Mouse (Mus musculus) heart, postnatal 0 days (tissue): Measurements from ENCODE around the gene Bak1. TPM values are rescaled to one million over a fixed set of nuclear protein-coding genes. Genes with fewer than 3 reads are reported as not detected.

Experiments
- ATAC-seq: fragments of 200-750 bp; cut with Nextera tagmentation; 2 replicates; pipeline ENCODE4 v1.8.0; 2017; ENCODE audit warnings: low read depth, moderate number of reproducible peaks, moderate library complexity; ENCODE audit not compliant: insufficient read depth
- DNase-seq: peaks from one replicate; pipeline ENCODE4 v3.0.0-alpha.2; 2016; ENCODE audit warnings: low spot score
- H3K27ac ChIP-seq: fragments of 300-500 bp; sonication (generic); 2 replicates; pipeline ENCODE4 v1.5.1; 2014; ENCODE audit warnings: low read depth, mild to moderate bottlenecking
- H3K27me3 ChIP-seq: fragments of 300-500 bp; sonication (generic); 2 replicates; pipeline ENCODE4 v1.6.1; 2014; ENCODE audit warnings: low read length, mixed read lengths; ENCODE audit not compliant: control insufficient read depth, insufficient read depth
- H3K36me3 ChIP-seq: fragments of 300-500 bp; sonication (generic); replicated peaks from 2 replicates; pipeline ENCODE4 v1.6.1; 2014; ENCODE audit warnings: low read length, mixed read lengths; ENCODE audit not compliant: control insufficient read depth, insufficient read depth
- H3K4me1 ChIP-seq: fragments of 300-500 bp; sonication (generic); 2 replicates; pipeline ENCODE4 v1.6.1; 2014; ENCODE audit warnings: antibody characterized with exemption; ENCODE audit not compliant: control insufficient read depth, insufficient read depth
- H3K4me2 ChIP-seq: fragments of 300-500 bp; sonication (generic); 2 replicates; pipeline ENCODE4 v1.6.1; 2014; ENCODE audit warnings: low read depth, mild to moderate bottlenecking, low read length, moderate library complexity
- H3K4me3 ChIP-seq: fragments of 300-500 bp; sonication (generic); 2 replicates; pipeline ENCODE4 v1.5.1; 2014; ENCODE audit warnings: low read depth, low read length
- H3K9ac ChIP-seq: fragments of 300-500 bp; sonication (generic); replicated peaks from 2 replicates; pipeline ENCODE4 v1.6.1; 2014; ENCODE audit warnings: low read depth, low read length, mixed read lengths
- H3K9me3 ChIP-seq: fragments of 300-500 bp; sonication (generic); replicated peaks from 2 replicates; pipeline ENCODE4 v1.6.1; 2016; ENCODE audit warnings: low read length; ENCODE audit not compliant: control insufficient read depth
- CTCF ChIP-seq: IDR thresholded peaks from 2 replicates; pipeline ENCODE4 v1.5.1; 2016; ENCODE audit warnings: antibody characterized with exemption, control low read depth, low read depth
- EP300 ChIP-seq: IDR thresholded peaks from 2 replicates; pipeline ENCODE4 v1.6.1; 2016; ENCODE audit warnings: antibody characterized with exemption, low read depth
- WGBS: fragments of 180-500 bp; shearing (Covaris S2); extraction: QIAGEN DNeasy Blood & Tissue Kit; methylation state at CpG from one replicate; pipeline ENCODE4 v1.1.7; 2014; 5-methylcytosine and 5-hydroxymethylcytosine counted together
- polyA plus RNA-seq: library from polyadenylated mRNA; unstranded; fragments of >200 nt; fragmentation: Nextera tagmentation; extraction: Ambion mirVana; gene quantifications from 2 replicates; pipeline ENCODE4 v1.2.1, GENCODE M21; 2015
- total RNA-seq: library from RNA; depleted of rRNA; stranded (reverse); fragments of >200 nt; gene quantifications from 2 replicates; pipeline ENCODE4 v1.2.3, GENCODE M21; 2014; ENCODE audit warnings: low replicate concordance

Bak1 gene
- total and polyA plus RNA-seq, 2 experiments from 2014 or later, result 4.5 to 82.4 TPM

DNA sequence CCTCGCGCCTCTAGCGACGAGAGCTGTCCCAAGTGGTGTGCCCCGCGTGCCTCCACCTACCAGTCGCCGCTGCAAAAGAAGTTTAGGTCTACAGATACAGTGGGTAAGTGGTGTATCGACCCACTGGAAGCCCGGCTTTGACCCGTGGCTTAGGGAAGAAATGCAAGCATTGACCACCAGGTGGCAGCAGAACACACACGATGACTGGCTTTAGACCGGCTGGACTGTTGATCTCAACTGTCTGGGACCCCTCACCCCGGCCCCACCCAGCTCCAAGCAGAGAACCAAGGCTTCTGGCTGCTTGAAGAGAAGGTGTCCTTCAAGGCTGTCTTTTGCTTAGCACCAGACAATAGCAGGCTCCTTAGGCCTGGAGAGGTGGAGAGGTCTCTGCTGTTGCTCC is 4.1 kb upstream of the Bak1 start:
- H3K9ac ChIP-seq, result no peak overlapping the region

DNA sequence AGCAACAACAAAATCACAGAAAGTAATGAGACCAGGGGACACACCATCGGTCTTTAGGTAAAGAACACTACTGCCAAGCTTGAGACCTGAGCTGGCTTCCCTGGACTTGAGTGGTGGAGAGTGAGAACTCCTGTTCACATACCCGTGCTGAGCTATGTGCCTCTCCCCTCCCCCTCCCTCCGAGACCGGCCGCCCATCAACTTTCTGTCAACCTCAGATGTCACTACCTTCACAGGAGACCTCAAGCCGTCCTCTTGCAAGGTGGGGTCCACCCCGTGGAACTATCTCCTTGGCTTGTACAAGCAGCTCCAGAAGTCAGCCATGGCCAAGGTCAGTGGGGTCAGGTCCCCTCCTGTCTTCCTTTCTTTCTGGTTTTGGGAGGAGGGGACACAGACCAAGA is 3.5 kb upstream of the Bak1 start:
- ATAC-seq (no peak), DNase-seq (no peak)
- WGBS, result 33% methylated on average over 7 of the region's 7 CpGs
- no peak overlapping the region for H3K9ac ChIP-seq
- no peaks in the 10 kb centered on the region for H3K36me3 ChIP-seq
- no peaks in the 10 kb centered on the region for H3K27me3 ChIP-seq
- H3K4me3 ChIP-seq, result peak overlapping the region; percentile 31
- no peaks in the 10 kb centered on the region for H3K9me3 ChIP-seq
- H3K27ac ChIP-seq, result no peak overlapping the region
- peaks cover 12% of the 10 kb centered on the region; the same call in 1 of the 2 replicates for H3K4me1 ChIP-seq
- peak overlapping the region; percentile 57 for H3K4me2 ChIP-seq
- TF ChIP-seq CTCF, result no peak
- TF ChIP-seq EP300, result no peak

More for the DNA sequence above, 4.1 kb upstream of the Bak1 start:
- H3K4me2 ChIP-seq, result peak overlapping the region; percentile 57
- 2% methylated on average over 14 of the region's 14 CpGs for WGBS
- no peaks in the 10 kb centered on the region for H3K9me3 ChIP-seq
- H3K4me1 ChIP-seq, result 0 out of 2 replicates have a peak, but pooled peaks cover 7% of the 10 kb centered on the region
- TF ChIP-seq EP300 (no peak), CTCF (peak; percentile 91)
- no peak overlapping the region for H3K27ac ChIP-seq
- H3K4me3 ChIP-seq, result peak overlapping the region; percentile 31
- ATAC-seq, result peak; percentile 56
- peak; percentile 30 for DNase-seq
- H3K27me3 ChIP-seq, result no peaks in the 10 kb centered on the region
- H3K36me3 ChIP-seq, result no peaks in the 10 kb centered on the region

GRCm38 (mm10) chr17:27030896-27031295 is 2.1 kb upstream of the Bak1 start:
- 0 out of 2 replicates have a peak, but pooled peaks cover under 1% of the 10 kb centered on the region for H3K36me3 ChIP-seq
- H3K4me3 ChIP-seq, result no peak overlapping the region
- ATAC-seq, result no peak
- H3K27ac ChIP-seq, result no peak overlapping the region
- no peak for DNase-seq
- no peak overlapping the region for H3K9ac ChIP-seq
- H3K4me1 ChIP-seq, result peaks cover 16% of the 10 kb centered on the region; the same call in 1 of the 2 replicates
- H3K9me3 ChIP-seq, result no peaks in the 10 kb centered on the region
- WGBS, result 92% methylated on average over 4 of the region's 4 CpGs
- H3K27me3 ChIP-seq, result no peaks in the 10 kb centered on the region
- H3K4me2 ChIP-seq, result no peak overlapping the region
- TF ChIP-seq CTCF (no peak), EP300 (no peak)

- Histone ChIP-seq H3K27ac (no peak overlapping the region), H3K9ac (no peak overlapping the region), H3K36me3 (0 out of 2 replicates have a peak, but pooled peaks cover 11% of the 10 kb centered on the region), H3K27me3 (no peaks in the 10 kb centered on the region), H3K4me1 (peaks cover 16% of the 10 kb centered on the region; the same call in 1 of the 2 replicates), H3K4me2 (no peak overlapping the region), H3K9me3 (no peaks in the 10 kb centered on the region), H3K4me3 (no peak overlapping the region)
- DNase-seq (no peak), ATAC-seq (no peak)
- WGBS, result 83% methylated on average over 14 of the region's 14 CpGs
- no peak for TF ChIP-seq EP300
- TF ChIP-seq CTCF, result no peak
These were observed 622 bp upstream of the Bak1 start for GRCm38 (mm10) chr17:27029431-27029830.

- ATAC-seq (peak; percentile 86), DNase-seq (peak; percentile 91)
- 1% methylated on average over 19 of the region's 19 CpGs for WGBS
- Histone ChIP-seq H3K27ac (peak overlapping the region; percentile 90), H3K9me3 (no peaks in the 10 kb centered on the region), H3K4me2 (peak overlapping the region; percentile 92), H3K4me1 (peaks cover 16% of the 10 kb centered on the region; the same call in 1 of the 2 replicates), H3K4me3 (peak overlapping the region; percentile 90), H3K36me3 (peaks cover 17% of the 10 kb centered on the region), H3K9ac (peak overlapping the region; percentile 97), H3K27me3 (no peaks in the 10 kb centered on the region)
- peak; percentile 85 for TF ChIP-seq CTCF
- no peak for TF ChIP-seq EP300
These were observed 469 bp downstream of the Bak1 start for GRCm38 (mm10) chr17:27028284-27028795.
